Mouse (Mus musculus) mouse embryonic stem cell (cell line): ENCODE measurements at regions not wholly inside any gene's neighbourhood (a gene's known extent, or its start where the extent isn't known, plus 50 kb on each side); places are given as distances from the start of the nearest gene placed in this dataset.
"Not testable (repeated sequence)": the region's sequence is repeated elsewhere in the genome, so short reads cannot be mapped to it uniquely, and the experiment has no call there.

Experiments
- in situ Hi-C, 2 experiments: fragments of 300-500 bp; cut with MboI; formaldehyde crosslinking; loops; 1 replicate in 1 of 2; 3 replicates in 1 of 2; pipeline ENCODE4 v1.14.3; 2019 to 2020; ENCODE audit warnings: low sequenced_read_pairs in 2 of 2, low pct_unique_long_range_greater_than_20kb in 1 of 2, mixed read lengths in 1 of 2; ENCODE audit not compliant: unreplicated experiment in 1 of 2

DNA sequence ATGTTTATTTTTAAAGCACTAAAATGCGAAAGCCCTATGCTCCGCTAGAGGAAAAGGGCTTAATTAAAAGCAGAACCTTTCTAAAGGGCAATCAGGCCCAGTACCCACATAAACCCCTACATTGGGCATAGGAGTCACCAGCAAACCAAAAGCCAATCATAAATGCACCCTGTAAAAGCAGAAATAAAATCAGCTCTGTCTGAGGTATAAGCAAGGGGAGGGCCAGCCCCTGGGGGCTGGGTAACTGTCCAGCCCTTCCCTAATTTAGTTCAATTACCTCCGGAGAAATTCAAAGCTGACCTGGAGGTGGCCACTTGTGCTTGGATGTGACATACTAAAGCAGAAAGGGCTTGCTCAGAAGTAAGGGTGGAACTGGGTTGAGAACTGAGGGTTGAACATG, 479.4 kb upstream of the Sall1 start:
- in situ Hi-C loops, result no loop called here

DNA sequence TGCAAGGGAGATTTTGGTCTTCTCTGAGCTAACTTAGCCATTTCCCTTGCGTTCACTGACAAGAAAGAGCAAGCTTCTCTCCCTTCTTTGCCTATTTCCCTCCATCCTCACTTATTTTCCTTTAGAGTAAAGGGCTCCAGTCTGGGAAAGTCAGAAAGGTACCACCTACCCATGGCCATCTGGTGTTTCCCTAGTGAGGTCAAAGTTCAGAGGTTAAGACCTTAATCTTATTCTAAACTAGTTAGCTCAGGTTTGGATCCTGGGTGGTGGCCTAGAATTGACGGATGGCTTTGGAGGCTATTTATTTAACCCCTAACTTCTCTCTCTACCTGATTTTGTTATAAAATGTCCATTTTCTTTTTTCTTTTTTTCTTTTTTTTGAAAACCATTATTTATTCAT, 472.6 kb upstream of the Sall1 start:
- in situ Hi-C loops, result no loop called here

- in situ Hi-C loops, result no loop called here
Measured at GRCm38 (mm10) chr8:89514270-89514669, 470.3 kb upstream of the Sall1 start.

DNA sequence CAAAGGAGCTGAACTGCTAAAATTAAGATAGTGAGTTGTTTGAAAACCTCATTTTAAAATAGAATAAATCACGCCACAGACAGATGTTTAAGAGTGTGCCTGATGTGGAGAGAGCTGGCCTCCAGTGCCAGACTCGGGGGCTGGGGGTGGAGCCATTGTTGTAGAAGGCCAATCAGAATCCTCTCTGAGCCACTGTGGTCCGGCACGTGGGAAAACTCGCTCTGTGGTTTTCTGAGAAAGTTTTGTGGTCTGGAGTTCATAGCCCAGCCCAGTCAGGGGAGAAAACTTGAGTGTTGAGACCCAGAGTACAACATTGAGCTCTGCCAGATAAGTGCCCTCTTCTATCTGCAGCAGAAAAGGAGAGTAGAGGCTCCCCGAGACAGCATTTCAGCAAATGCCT, 463.7 kb upstream of the Sall1 start:
- in situ Hi-C loops, result no loop called here

DNA sequence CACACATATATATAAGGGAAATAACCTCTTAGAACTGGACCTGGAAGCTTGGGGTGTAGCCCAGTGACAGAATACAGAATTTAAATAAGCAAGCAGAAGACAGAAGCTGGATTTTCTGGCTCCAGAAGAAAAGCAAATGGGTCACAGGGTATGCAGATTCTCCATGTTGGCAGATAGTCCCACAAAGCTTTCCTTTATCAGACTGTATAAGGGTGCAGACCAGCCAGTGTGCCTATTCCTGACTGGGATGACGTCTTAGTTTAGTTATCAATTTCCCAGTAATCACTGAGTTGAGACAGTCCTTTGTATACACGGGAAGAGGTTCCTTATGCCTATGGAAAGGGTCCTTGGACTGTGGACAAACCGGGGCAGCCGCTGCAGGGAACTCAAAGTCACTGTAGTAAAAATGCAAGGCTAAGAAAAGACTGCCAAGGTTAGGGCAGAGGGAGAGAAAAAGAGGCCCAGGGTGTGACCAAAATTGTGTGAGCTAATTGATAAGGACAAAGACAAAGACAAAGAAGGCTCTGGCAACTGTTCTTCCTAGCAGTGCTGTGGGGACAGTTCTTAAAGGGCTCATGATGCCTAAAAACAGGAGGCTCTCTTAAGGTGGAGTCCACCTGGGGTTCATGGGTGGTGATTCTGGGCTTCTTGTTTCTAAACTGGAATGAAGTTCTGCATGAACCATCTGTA, 459.7 kb upstream of the Sall1 start:
- in situ Hi-C loops, result no loop called here

GRCm38 (mm10) chr8:89503030-89503429, 459.1 kb upstream of the Sall1 start:
- in situ Hi-C loops, result no loop called here

- in situ Hi-C loops, result no loop called here
Measured at GRCm38 (mm10) chr8:89501756-89502155, 457.8 kb upstream of the Sall1 start.

GRCm38 (mm10) chr8:89499831-89500230, 455.9 kb upstream of the Sall1 start:
- in situ Hi-C loops, result no loop called here

DNA sequence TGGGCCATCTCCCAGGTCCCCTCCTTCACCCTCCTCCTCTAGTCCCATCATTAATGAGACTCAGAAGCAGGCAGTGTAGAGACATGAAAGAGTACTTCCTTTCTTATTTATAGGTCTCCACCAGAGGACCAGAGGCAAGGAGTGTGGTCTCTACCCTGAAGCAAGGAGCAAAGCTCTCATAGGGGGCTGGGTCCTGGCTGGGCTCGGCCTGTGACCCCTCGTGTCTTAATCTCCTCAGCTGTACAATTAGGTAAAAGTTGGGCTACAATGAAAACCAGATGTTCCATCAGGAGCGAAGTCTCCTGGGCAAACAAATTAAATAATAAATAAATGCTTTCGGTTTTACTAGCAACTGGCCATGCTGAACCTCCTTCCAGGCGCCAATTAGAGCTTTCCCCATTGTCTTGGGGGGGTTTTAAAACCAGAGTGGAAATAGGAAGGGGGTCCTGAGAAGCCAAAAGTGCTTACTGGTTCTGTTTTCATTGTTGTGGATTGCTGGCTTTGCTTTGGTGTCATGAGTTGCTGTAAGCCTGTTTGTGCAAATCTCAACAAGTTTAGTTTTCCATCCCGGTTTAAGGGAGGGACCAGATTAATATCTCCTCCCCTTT, 454.2 kb upstream of the Sall1 start:
- in situ Hi-C loops, result no loop called here

GRCm38 (mm10) chr8:89492336-89492735, 448.4 kb upstream of the Sall1 start:
- in situ Hi-C loops, result no loop called here

- in situ Hi-C loops, result not testable (repeated sequence)
Measured at GRCm38 (mm10) chr8:89482481-89482880, 438.5 kb upstream of the Sall1 start.

DNA sequence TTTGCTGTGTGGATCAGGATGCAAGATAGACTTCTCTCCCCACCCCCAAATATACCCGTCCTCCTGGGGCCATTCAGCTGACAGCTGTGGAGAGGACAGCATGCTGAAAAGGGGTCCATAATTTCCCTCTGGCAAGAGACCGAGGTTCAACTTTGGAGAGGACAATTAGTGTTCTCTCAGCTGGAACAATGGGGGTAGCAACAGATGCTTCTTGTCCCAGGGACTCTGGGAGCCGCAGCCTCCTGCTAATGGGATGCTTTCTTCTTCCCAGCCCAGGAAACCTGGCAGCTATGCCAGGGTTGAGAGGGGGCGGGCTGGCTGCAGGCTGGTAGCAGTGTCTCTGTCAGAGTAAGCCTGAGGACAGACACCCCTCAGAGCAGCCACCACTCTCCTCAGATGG, 433.0 kb upstream of the Sall1 start:
- in situ Hi-C loops, result no loop called here

GRCm38 (mm10) chr8:89471116-89471515, 427.2 kb upstream of the Sall1 start:
- in situ Hi-C loops, result no loop called here

GRCm38 (mm10) chr8:89468782-89469220, 424.8 kb upstream of the Sall1 start:
- in situ Hi-C loops, result no loop called here

DNA sequence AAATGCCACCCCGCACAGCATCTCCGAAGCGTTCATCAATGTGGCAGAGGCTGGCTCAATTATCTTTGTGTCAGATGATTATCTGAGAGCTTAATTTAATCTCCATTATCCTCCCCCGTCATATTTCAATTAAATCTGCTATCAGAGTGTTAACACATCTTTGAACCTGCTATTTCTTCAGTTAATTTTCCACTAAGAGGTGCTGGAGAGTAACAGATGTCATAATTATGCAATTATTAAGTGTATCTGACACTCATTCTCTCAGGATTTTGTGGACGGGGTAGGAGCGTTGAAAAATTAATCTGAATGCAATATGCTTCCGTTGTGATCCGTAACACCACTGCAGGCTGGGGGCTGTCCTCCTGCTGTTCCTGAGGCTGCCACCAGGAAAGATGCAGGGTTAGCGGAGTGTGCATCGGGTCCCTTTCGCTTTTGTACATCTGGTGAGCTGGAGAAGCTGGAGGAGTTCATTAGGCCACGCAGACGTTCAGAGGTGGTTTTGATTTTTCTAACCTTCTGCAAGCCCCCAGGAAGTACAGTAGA, 421.3 kb upstream of the Sall1 start:
- in situ Hi-C loops, result no loop called here

DNA sequence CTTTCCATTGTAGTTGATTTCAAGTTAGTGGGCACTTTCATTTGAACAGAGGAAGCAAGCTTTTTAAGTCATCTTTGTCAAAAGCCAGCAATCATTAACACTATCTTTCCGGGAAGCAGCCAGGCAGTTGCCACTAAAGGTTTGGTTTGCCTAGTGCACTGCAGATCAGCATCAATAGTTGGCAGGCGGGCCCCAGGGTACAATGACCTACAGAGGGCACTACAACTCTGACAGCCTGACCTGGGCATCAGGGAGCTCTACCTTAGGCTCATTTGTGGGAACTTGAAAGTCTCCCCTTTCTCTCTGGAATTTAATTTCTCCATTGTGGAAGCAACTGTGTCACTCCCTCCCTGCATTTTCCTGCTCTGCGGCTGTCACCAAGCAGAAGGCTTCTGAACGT, 412.6 kb upstream of the Sall1 start:
- in situ Hi-C loops, result no loop called here

DNA sequence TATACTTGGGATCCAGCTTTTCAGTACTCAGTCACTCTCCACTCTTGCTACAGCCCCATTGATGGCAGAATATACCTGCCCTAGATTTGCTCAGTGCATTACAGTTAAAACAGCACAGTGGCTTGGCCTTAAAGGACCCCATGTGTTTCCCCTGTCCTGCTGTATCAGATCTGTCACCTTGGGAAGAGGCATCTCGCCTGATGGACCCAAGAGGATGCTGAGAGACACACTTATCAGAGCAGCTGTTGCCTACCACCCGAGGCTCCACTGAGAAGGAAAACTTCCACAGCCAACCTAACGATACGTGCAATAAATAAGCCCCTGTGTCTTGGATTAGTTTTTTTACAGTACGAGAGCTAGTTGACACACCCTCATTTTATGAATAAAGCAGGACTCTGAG, 411.8 kb upstream of the Sall1 start:
- in situ Hi-C loops, result no loop called here

DNA sequence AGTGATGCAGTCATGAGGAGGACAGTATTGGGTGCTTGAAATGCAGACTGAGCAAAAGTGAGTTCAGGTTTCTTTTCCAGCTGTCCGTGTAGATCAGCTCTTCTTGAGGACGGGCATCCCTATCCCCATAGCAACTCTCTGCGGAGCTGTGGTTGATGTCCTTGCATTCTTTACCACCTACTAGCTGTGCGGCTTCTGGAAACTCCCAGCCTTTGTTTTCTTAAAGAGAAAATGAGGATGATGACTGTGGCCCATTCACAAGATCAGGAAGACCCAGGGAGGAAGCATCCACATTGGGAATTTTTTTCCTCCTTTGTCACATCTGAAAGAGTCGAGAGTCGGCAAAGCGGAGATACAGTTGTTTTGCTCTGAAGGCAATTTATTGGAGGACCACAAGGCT, 410.2 kb upstream of the Sall1 start:
- in situ Hi-C loops, result no loop called here

DNA sequence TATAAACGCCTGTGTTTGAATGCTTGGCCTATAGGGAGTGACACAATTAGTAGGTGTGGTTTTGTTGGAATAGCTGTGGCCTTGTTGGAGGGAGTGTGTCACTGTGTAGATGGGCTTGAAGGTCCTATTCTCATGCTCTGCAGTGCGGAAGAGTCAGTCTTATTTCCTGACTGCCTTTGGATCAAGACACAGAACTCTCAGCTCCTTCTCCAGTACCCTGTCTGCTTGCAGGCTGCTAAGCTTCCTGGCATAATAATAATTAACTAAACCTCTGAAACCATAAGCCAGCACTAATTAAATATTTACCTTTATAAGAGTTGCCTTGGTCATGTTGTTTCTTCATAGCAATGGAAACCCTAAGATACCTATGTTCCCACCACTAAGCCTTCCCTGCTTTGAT, 409.8 kb upstream of the Sall1 start:
- in situ Hi-C loops, result no loop called here

DNA sequence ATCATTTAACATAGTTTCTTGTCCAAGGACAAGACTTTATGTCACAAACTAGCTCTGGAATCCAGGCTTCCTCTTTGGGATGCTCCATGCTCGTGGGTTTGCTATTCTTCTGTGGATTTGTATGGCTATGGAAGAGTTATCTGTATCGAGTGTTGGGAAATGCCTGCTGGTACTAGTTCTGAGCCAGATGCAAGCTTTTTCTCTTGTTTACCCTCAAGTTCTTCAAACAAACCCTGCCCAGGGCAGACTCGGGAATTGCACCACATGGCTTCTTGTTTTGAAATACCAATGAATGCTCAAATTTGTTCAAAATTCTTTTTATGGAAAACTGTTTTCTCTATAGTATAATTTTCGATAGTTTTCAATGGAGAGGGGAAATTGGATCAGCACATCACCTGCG, 400.5 kb upstream of the Sall1 start:
- in situ Hi-C loops, result no loop called here
